Mouse (Mus musculus) hindbrain, embryonic 10.5 days (tissue): ENCODE measurements around the gene Calu. TPM values are rescaled to one million over a fixed set of nuclear protein-coding genes. Genes with fewer than 3 reads are reported as not detected.
A peak's percentile ranks its signal among the peaks of the same experiment; 100 is the strongest.
"Not testable (repeated sequence)": the region's sequence is repeated elsewhere in the genome, so short reads cannot be mapped to it uniquely, and the experiment has no call there.

Experiments used
- DNase-seq: peaks from one replicate; pipeline ENCODE4 v3.0.0-alpha.2; 2017; ENCODE audit warnings: low spot score
- H3K27ac ChIP-seq: fragments of 300-500 bp; sonication (generic); 2 replicates; pipeline ENCODE4 v1.5.1; 2016; ENCODE audit warnings: mild to moderate bottlenecking, moderate library complexity
- H3K27me3 ChIP-seq: fragments of 300-500 bp; sonication (generic); 2 replicates; pipeline ENCODE4 v1.6.1; 2016; ENCODE audit warnings: mild to moderate bottlenecking; ENCODE audit not compliant: poor library complexity, insufficient read depth, severe bottlenecking
- H3K36me3 ChIP-seq: fragments of 300-500 bp; sonication (generic); 2 replicates; pipeline ENCODE4 v1.6.1; 2016; ENCODE audit warnings: mild to moderate bottlenecking, moderate library complexity
- H3K4me1 ChIP-seq: fragments of 300-500 bp; sonication (generic); replicated peaks from 2 replicates; pipeline ENCODE4 v1.6.1; 2016; ENCODE audit warnings: mild to moderate bottlenecking
- H3K4me3 ChIP-seq: fragments of 300-500 bp; sonication (generic); 2 replicates; pipeline ENCODE4 v1.5.1; 2016; ENCODE audit warnings: mild to moderate bottlenecking, moderate library complexity
- H3K9me3 ChIP-seq: fragments of 300-500 bp; sonication (generic); 2 replicates; pipeline ENCODE4 v1.6.1; 2016; ENCODE audit warnings: mild to moderate bottlenecking, moderate library complexity
- WGBS: fragments of 180-500 bp; shearing (Covaris S2); methylation state at CpG from one replicate; pipeline ENCODE4 v1.1.7; 2016; 5-methylcytosine and 5-hydroxymethylcytosine counted together
- polyA plus RNA-seq: library from polyadenylated mRNA; unstranded; fragments of >200 nt; fragmentation: Nextera tagmentation; extraction: Ambion mirVana; gene quantifications from 2 replicates; pipeline ENCODE4 v1.2.1, GENCODE M21; 2016

The Calu gene
- polyA plus RNA-seq, 1 experiment from 2014 or later: 205 TPM

GRCm38 (mm10) chr6:29379954-29380353 lies 32.1 kb downstream of the Calu start:
- no peak for DNase-seq
- H3K27me3 ChIP-seq: no peaks in the 10 kb centered on the region
- H3K27ac ChIP-seq: no peak overlapping the region
- H3K9me3 ChIP-seq: no peaks in the 10 kb centered on the region
- peaks cover 6% of the 10 kb centered on the region for H3K4me1 ChIP-seq
- H3K36me3 ChIP-seq: peaks cover 53% of the 10 kb centered on the region
- no peak overlapping the region for H3K4me3 ChIP-seq
- WGBS: 93% methylated on average over 6 of the region's 6 CpGs

- no peak for DNase-seq
- WGBS: 59% methylated on average over 2 of the region's 2 CpGs
- Histone ChIP-seq H3K27ac (no peak overlapping the region), H3K27me3 (peaks cover 9% of the 10 kb centered on the region), H3K4me1 (peaks cover 9% of the 10 kb centered on the region), H3K36me3 (peaks cover 28% of the 10 kb centered on the region), H3K9me3 (no peaks in the 10 kb centered on the region), H3K4me3 (no peak overlapping the region)
Observed at GRCm38 (mm10) chr6:29382442-29382841, 34.6 kb downstream of the Calu start.

- H3K27ac ChIP-seq: no peak within 1 kb of the TSS
- H3K36me3 ChIP-seq: no peaks in the 10 kb centered on the region
- WGBS: 3% methylated on average over 12 of the region's 12 CpGs
- no peaks in the 10 kb centered on the region for H3K9me3 ChIP-seq
- peak; percentile 28 for DNase-seq
- peaks cover 14% of the 10 kb centered on the region for H3K4me1 ChIP-seq
- H3K27me3 ChIP-seq: peaks cover 40% of the 10 kb centered on the region
- peak within 1 kb of the TSS; percentile 44 for H3K4me3 ChIP-seq
Observed at GRCm38 (mm10) chr6:29388052-29388518, 40.2 kb downstream of the Calu start, which contains the start of gene Opn1sw. TSS of gene Opn1sw (minus strand) at chr6:29388468.

GRCm38 (mm10) chr6:29388606-29389080 lies 40.8 kb downstream of the Calu start:
- Histone ChIP-seq H3K4me1 (peaks cover 14% of the 10 kb centered on the region), H3K27ac (no peak overlapping the region), H3K36me3 (no peaks in the 10 kb centered on the region), H3K9me3 (no peaks in the 10 kb centered on the region), H3K4me3 (peak overlapping the region; percentile 44), H3K27me3 (peaks cover 44% of the 10 kb centered on the region)
- peak; percentile 35 for DNase-seq
- WGBS: 13% methylated on average over 11 of the region's 11 CpGs

GRCm38 (mm10) chr6:29389425-29389824 lies 41.6 kb downstream of the Calu start:
- 61% methylated on average over 9 of the region's 9 CpGs for WGBS
- Histone ChIP-seq H3K9me3 (no peaks in the 10 kb centered on the region), H3K27me3 (peaks cover 52% of the 10 kb centered on the region), H3K36me3 (no peaks in the 10 kb centered on the region), H3K27ac (no peak overlapping the region), H3K4me1 (peaks cover 14% of the 10 kb centered on the region), H3K4me3 (no peak overlapping the region)
- no peak for DNase-seq

- not testable (repeated sequence) for H3K9me3 ChIP-seq, DNase-seq, H3K4me3 ChIP-seq, H3K36me3 ChIP-seq, H3K27ac ChIP-seq
- 84% methylated on average over 1 of the region's 1 CpGs for WGBS
- Histone ChIP-seq H3K4me1 (peaks cover 16% of the 10 kb centered on the region), H3K27me3 (peaks cover 63% of the 10 kb centered on the region)
Observed at GRCm38 (mm10) chr6:29390500-29390899, 42.6 kb downstream of the Calu start.

- not testable (repeated sequence) for H3K36me3 ChIP-seq, H3K27ac ChIP-seq, H3K9me3 ChIP-seq, H3K4me3 ChIP-seq, DNase-seq
- H3K27me3 ChIP-seq: peaks cover 64% of the 10 kb centered on the region
- H3K4me1 ChIP-seq: peaks cover 23% of the 10 kb centered on the region
- 76% methylated on average over 8 of the region's 8 CpGs for WGBS
Observed at GRCm38 (mm10) chr6:29391241-29391640, 43.4 kb downstream of the Calu start.

- H3K4me3 ChIP-seq: no peak overlapping the region
- 74% methylated on average over 4 of the region's 4 CpGs for WGBS
Observed at GRCm38 (mm10) chr6:29391802-29392201, 43.9 kb downstream of the Calu start.

GRCm38 (mm10) chr6:29394286-29394685 lies 46.4 kb downstream of the Calu start:
- no peaks in the 10 kb centered on the region for H3K36me3 ChIP-seq
- 64% methylated on average over 1 of the region's 1 CpGs for WGBS
- peaks cover 27% of the 10 kb centered on the region for H3K4me1 ChIP-seq
- no peak overlapping the region for H3K4me3 ChIP-seq
- H3K9me3 ChIP-seq: no peaks in the 10 kb centered on the region
- H3K27me3 ChIP-seq: peaks cover 56% of the 10 kb centered on the region
- H3K27ac ChIP-seq: no peak overlapping the region
- DNase-seq: no peak

More at GRCm38 (mm10) chr6:29391802-29392201, 43.9 kb downstream of the Calu start:
- DNase-seq: no peak
- no peaks in the 10 kb centered on the region for H3K36me3 ChIP-seq
- H3K27ac ChIP-seq: no peak overlapping the region
- peaks cover 64% of the 10 kb centered on the region for H3K27me3 ChIP-seq
- H3K9me3 ChIP-seq: no peaks in the 10 kb centered on the region
- H3K4me1 ChIP-seq: peaks cover 29% of the 10 kb centered on the region

- H3K36me3 ChIP-seq: no peaks in the 10 kb centered on the region
- peaks cover 27% of the 10 kb centered on the region for H3K4me1 ChIP-seq
- no peaks in the 10 kb centered on the region for H3K9me3 ChIP-seq
- H3K27me3 ChIP-seq: peaks cover 47% of the 10 kb centered on the region
- H3K4me3 ChIP-seq: peak within 1 kb of the TSS; percentile 68
- WGBS: under 1% methylated on average over 49 of the region's 49 CpGs
- peak; percentile 75 for DNase-seq
- H3K27ac ChIP-seq: peak within 1 kb of the TSS; percentile 85
Observed at GRCm38 (mm10) chr6:29395910-29396713, 48.2 kb downstream of the Calu start, which contains the start of gene Ccdc136. TSS of gene Ccdc136 (plus strand) at chr6:29396309.

- Histone ChIP-seq H3K36me3 (no peaks in the 10 kb centered on the region), H3K27ac (peak overlapping the region; percentile 85), H3K4me3 (peak overlapping the region; percentile 68), H3K9me3 (no peaks in the 10 kb centered on the region), H3K27me3 (peaks cover 47% of the 10 kb centered on the region), H3K4me1 (peaks cover 27% of the 10 kb centered on the region)
- DNase-seq: no peak
- WGBS: under 1% methylated on average over 24 of the region's 24 CpGs
Observed at GRCm38 (mm10) chr6:29396714-29397540, 49.1 kb downstream of the Calu start.

- DNase-seq: peak; percentile 14
- Histone ChIP-seq H3K27ac (peak overlapping the region; percentile 85), H3K27me3 (peaks cover 45% of the 10 kb centered on the region)
Observed at GRCm38 (mm10) chr6:29397575-29397974, 49.7 kb downstream of the Calu start.

More at GRCm38 (mm10) chr6:29397575-29397974, 49.7 kb downstream of the Calu start:
- 10% methylated on average over 6 of the region's 6 CpGs for WGBS
- peaks cover 27% of the 10 kb centered on the region for H3K4me1 ChIP-seq
- H3K9me3 ChIP-seq: no peaks in the 10 kb centered on the region
- no peaks in the 10 kb centered on the region for H3K36me3 ChIP-seq
- peak overlapping the region; percentile 68 for H3K4me3 ChIP-seq
